Mouse (Mus musculus) heart, embryonic 11.5 days (tissue): ENCODE results near the gene Olfr374. TPM values are rescaled to one million over a fixed set of nuclear protein-coding genes. Genes with fewer than 3 reads are reported as not detected.

Experiments
- ATAC-seq: fragments of 200-750 bp; cut with Nextera tagmentation; replicated peaks from 2 replicates; pipeline ENCODE4 v1.8.0; 2017; ENCODE audit warnings: moderate library complexity; ENCODE audit not compliant: insufficient number of reproducible peaks, low FRiP score, low TSS enrichment
- H3K27ac ChIP-seq: fragments of 300-500 bp; sonication (generic); 2 replicates; pipeline ENCODE4 v1.5.1; 2014; ENCODE audit warnings: mild to moderate bottlenecking, low read depth, low read length
- H3K27me3 ChIP-seq: fragments of 300-500 bp; sonication (generic); 2 replicates; pipeline ENCODE4 v1.6.1; 2014; ENCODE audit warnings: mild to moderate bottlenecking, low read length, mixed read lengths; ENCODE audit not compliant: control insufficient read depth, insufficient read depth
- H3K36me3 ChIP-seq: fragments of 300-500 bp; sonication (generic); 2 replicates; pipeline ENCODE4 v1.6.1; 2014; ENCODE audit warnings: mild to moderate bottlenecking, low read length, moderate library complexity, mixed read lengths; ENCODE audit not compliant: control insufficient read depth, insufficient read depth
- H3K4me1 ChIP-seq: fragments of 300-500 bp; sonication (generic); 2 replicates; pipeline ENCODE4 v1.6.1; 2014; ENCODE audit warnings: low read length; ENCODE audit not compliant: control insufficient read depth, insufficient read depth
- H3K4me2 ChIP-seq: fragments of 300-500 bp; sonication (generic); 2 replicates; pipeline ENCODE4 v1.6.1; 2014; ENCODE audit warnings: mild to moderate bottlenecking, moderate library complexity
- H3K4me3 ChIP-seq: fragments of 300-500 bp; sonication (generic); 2 replicates; pipeline ENCODE4 v1.5.1; 2014; ENCODE audit warnings: low read depth, low read length
- H3K9ac ChIP-seq: fragments of 300-500 bp; sonication (generic); 2 replicates; pipeline ENCODE4 v1.6.1; 2014; ENCODE audit warnings: mild to moderate bottlenecking, low read depth, low read length, moderate library complexity
- H3K9me3 ChIP-seq: fragments of 300-500 bp; sonication (generic); replicated peaks from 2 replicates; pipeline ENCODE4 v1.6.1; 2016; ENCODE audit warnings: low read length; ENCODE audit not compliant: control insufficient read depth
- WGBS: fragments of 180-500 bp; shearing (Covaris S2); extraction: QIAGEN DNeasy Blood & Tissue Kit; methylation state at CpG from one replicate; pipeline ENCODE4 v1.1.7; 2014; ENCODE audit not compliant: insufficient replicate concordance; 5-methylcytosine and 5-hydroxymethylcytosine counted together
- polyA plus RNA-seq: library from polyadenylated mRNA; unstranded; fragments of >200 nt; fragmentation: Nextera tagmentation; extraction: Ambion mirVana; gene quantifications from 2 replicates; pipeline ENCODE4 v1.2.1, GENCODE M21; 2014

Gene Olfr374
- polyA plus RNA-seq, 1 experiment from 2014 or later: not detected

DNA sequence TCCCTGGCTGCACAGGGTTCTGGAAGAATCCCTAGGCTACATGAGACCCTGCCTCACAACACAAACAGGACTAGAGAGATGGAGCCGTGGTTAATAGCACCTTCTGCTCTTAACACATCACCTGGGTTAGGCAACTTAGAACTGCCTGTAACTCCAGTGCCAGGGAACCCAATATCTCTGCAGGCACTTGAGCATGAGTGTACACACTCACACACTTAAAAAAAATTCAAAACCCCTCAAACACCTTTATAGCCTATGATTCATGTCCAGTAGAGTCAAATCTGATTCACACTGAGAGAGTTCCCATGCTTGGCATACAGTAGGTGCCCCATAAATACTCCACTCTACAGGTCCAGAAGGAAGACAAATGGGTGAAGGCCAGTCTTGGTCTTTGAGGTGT lies 25.6 kb downstream of the Olfr374 start:
- no peak overlapping the region for H3K4me2 ChIP-seq
- peaks cover 17% of the 10 kb centered on the region for H3K4me1 ChIP-seq
- ATAC-seq: no peak
- no peaks in the 10 kb centered on the region for H3K36me3 ChIP-seq
- H3K27me3 ChIP-seq: no peaks in the 10 kb centered on the region
- 76% methylated on average over 1 of the region's 1 CpGs for WGBS
- H3K27ac ChIP-seq: no peak overlapping the region
- no peak overlapping the region for H3K4me3 ChIP-seq
- H3K9me3 ChIP-seq: no peaks in the 10 kb centered on the region
- H3K9ac ChIP-seq: no peak overlapping the region

- no peak overlapping the region for H3K9ac ChIP-seq
- H3K9me3 ChIP-seq: no peaks in the 10 kb centered on the region
- H3K27me3 ChIP-seq: no peaks in the 10 kb centered on the region
- no peak overlapping the region for H3K4me3 ChIP-seq
- ATAC-seq: no peak
- no peak overlapping the region for H3K4me2 ChIP-seq
- peak overlapping the region; percentile 23 for H3K27ac ChIP-seq
- 65% methylated on average over 1 of the region's 1 CpGs for WGBS
- H3K4me1 ChIP-seq: peaks cover 22% of the 10 kb centered on the region
- no peaks in the 10 kb centered on the region for H3K36me3 ChIP-seq
Observed at GRCm38 (mm10) chr8:72132891-72133290, 26.1 kb downstream of the Olfr374 start.

- H3K4me1 ChIP-seq: peaks cover 22% of the 10 kb centered on the region
- no peak overlapping the region for H3K9ac ChIP-seq
- no peak overlapping the region for H3K4me2 ChIP-seq
- H3K9me3 ChIP-seq: no peaks in the 10 kb centered on the region
- 14% methylated on average over 1 of the region's 1 CpGs for WGBS
- no peak for ATAC-seq
- H3K27me3 ChIP-seq: no peaks in the 10 kb centered on the region
- H3K27ac ChIP-seq: peak overlapping the region; percentile 23
- H3K4me3 ChIP-seq: no peak overlapping the region
- H3K36me3 ChIP-seq: peaks cover 3% of the 10 kb centered on the region
Observed at GRCm38 (mm10) chr8:72133507-72133906, 26.7 kb downstream of the Olfr374 start.

DNA sequence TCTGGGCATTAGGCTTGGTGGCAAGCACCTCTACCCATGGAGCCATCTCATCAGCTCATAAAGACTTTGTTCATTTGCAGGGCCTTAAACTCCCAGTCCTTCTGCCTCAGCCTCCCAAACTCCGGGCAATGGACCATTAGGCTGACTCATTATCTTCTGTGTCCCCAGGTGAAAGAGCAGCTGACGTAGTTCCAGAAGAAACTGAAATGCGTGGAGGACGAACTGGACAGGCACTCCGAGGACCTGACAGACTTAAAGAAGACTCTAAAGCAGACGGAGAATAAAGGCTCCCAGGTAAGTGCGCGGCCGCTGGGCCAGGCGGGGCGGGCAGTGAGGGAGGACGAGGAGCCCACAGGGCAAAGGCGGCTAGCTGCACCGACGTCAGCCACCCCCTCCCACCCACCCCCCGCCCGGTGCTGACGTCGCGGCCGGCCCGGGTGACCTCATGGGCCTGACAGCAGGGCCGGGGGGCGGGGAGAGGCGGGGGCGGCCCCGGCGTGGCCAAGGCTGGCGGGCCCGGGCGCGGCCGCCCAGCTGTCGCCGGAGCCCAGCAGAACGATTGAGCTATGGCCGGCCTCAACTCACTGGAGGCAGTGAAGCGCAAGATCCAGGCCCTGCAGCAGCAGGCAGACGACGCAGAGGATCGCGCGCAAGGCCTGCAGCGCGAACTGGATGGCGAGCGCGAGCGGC lies 28.1 kb downstream of the Olfr374 start, which contains the start of gene Tpm4:
TSS of gene Tpm4 (plus strand) at position 220 of the 690 bp plus-strand sequence.
- H3K9me3 ChIP-seq: no peaks in the 10 kb centered on the region
- H3K27ac ChIP-seq: peak within 1 kb of the TSS; percentile 100
- peak within 1 kb of the TSS; percentile 100 for H3K9ac ChIP-seq
- 1% methylated on average over 49 of the region's 49 CpGs for WGBS
- H3K36me3 ChIP-seq: peaks cover 17% of the 10 kb centered on the region
- H3K4me3 ChIP-seq: peak within 1 kb of the TSS; percentile 91
- ATAC-seq: peak; percentile 85
- peak within 1 kb of the TSS; percentile 88 for H3K4me2 ChIP-seq
- no peaks in the 10 kb centered on the region for H3K27me3 ChIP-seq
- peaks cover 22% of the 10 kb centered on the region for H3K4me1 ChIP-seq

- H3K4me1 ChIP-seq: peaks cover 22% of the 10 kb centered on the region
- 0% methylated on average over 61 of the region's 62 CpGs for WGBS
Observed at GRCm38 (mm10) chr8:72135446-72136301, 28.8 kb downstream of the Olfr374 start.

GRCm38 (mm10) chr8:72136302-72136978 lies 29.6 kb downstream of the Olfr374 start:
- peak overlapping the region; percentile 88 for H3K4me2 ChIP-seq
- peak; percentile 24; the same call in 1 of the 2 replicates for ATAC-seq
- peaks cover 27% of the 10 kb centered on the region for H3K36me3 ChIP-seq
- peak overlapping the region; percentile 100 for H3K27ac ChIP-seq
- peaks cover 18% of the 10 kb centered on the region for H3K4me1 ChIP-seq
- H3K9ac ChIP-seq: peak overlapping the region; percentile 100
- no peaks in the 10 kb centered on the region for H3K27me3 ChIP-seq
- no peaks in the 10 kb centered on the region for H3K9me3 ChIP-seq
- H3K4me3 ChIP-seq: peak overlapping the region; percentile 91
- WGBS: under 1% methylated on average over 18 of the region's 18 CpGs

More at GRCm38 (mm10) chr8:72135446-72136301, 28.8 kb downstream of the Olfr374 start:
- H3K36me3 ChIP-seq: peaks cover 22% of the 10 kb centered on the region
- H3K9ac ChIP-seq: peak overlapping the region; percentile 100
- H3K27me3 ChIP-seq: no peaks in the 10 kb centered on the region
- peak; percentile 65 for ATAC-seq
- H3K27ac ChIP-seq: peak overlapping the region; percentile 100
- H3K4me2 ChIP-seq: peak overlapping the region; percentile 88
- H3K9me3 ChIP-seq: no peaks in the 10 kb centered on the region
- peak overlapping the region; percentile 91 for H3K4me3 ChIP-seq

DNA sequence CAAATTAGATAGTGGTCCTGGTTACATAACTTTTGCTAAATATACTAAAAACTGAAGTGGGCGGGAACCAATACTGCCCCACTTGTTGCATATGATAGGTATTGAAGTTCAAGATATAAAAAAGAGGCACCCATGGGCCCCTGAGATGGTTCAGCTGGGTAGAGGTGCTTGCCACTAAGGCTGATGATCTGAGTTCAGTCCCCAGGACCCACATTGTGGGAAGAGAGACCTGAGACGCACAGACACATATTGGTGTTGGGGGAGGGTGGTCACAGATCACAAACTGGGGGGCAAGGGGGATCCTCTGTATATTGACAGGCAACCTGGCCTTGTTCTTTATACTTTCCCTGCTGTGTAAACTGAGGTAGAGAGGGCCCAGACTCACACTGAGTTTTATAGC lies 30.6 kb downstream of the Olfr374 start:
- 81% methylated on average over 2 of the region's 2 CpGs for WGBS
- Histone ChIP-seq H3K27ac (no peak overlapping the region), H3K27me3 (no peaks in the 10 kb centered on the region), H3K4me1 (peaks cover 18% of the 10 kb centered on the region), H3K4me2 (peak overlapping the region; percentile 88), H3K9me3 (no peaks in the 10 kb centered on the region), H3K4me3 (peak overlapping the region; percentile 91), H3K36me3 (peaks cover 37% of the 10 kb centered on the region), H3K9ac (0 out of 2 replicates have a peak overlapping the region, but pooled peaks have one; percentile 11)
- ATAC-seq: no peak

DNA sequence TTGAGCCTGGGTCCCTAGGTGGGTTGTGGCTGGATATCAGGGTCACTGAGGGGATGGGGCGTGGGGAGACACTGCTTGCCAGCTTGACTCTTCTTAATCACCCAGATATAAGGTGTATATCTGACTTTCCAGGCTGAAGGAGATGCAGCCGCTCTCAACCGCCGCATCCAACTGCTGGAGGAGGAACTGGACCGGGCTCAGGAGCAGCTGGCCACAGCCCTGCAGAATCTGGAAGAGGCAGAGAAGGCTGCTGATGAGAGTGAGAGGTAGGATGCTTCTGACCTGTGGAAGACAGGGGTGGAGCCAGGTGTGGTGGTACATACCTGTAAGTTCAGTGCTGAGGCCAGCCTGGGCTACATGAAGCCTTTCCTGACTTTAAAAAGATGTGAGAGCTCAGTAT lies 31.6 kb downstream of the Olfr374 start:
- peaks cover 11% of the 10 kb centered on the region for H3K4me1 ChIP-seq
- H3K27me3 ChIP-seq: no peaks in the 10 kb centered on the region
- 86% methylated on average over 5 of the region's 5 CpGs for WGBS
- no peak overlapping the region for H3K4me3 ChIP-seq
- ATAC-seq: no peak
- H3K36me3 ChIP-seq: peaks cover 47% of the 10 kb centered on the region
- no peaks in the 10 kb centered on the region for H3K9me3 ChIP-seq
- H3K27ac ChIP-seq: no peak overlapping the region
- H3K9ac ChIP-seq: no peak overlapping the region
- no peak overlapping the region for H3K4me2 ChIP-seq
